ENCODE assay signal across 8 mouse cellular contexts in genomic region chr5:3597171-3597570, GRCm38 (mm10). TPM values are rescaled to one million over a fixed set of nuclear protein-coding genes. Genes with fewer than 3 reads are reported as not detected.
DNase-seq lines count a peak whose midpoint lies in the region; ATAC-seq lines count a peak whose summit lies in the region.

No protein-coding gene starts in this region.

- H3K4me1 ChIP-seq in kidney, embryonic 14.5 days (ENCODE audit: control insufficient read depth, insufficient read depth, low read length), result peaks cover 8% of the 10 kb centered on the region
- no peaks in the 10 kb centered on the region for H3K4me1 ChIP-seq in embryonic facial prominence, embryonic 11.5 days (ENCODE audit: control insufficient read depth, insufficient read depth, low read length)
- peaks cover 16% of the 10 kb centered on the region for H3K4me1 ChIP-seq in intestine, embryonic 14.5 days (replicated peaks; ENCODE audit: control insufficient read depth, insufficient read depth, low read length)
- H3K4me1 ChIP-seq in midbrain, embryonic 16.5 days (ENCODE audit: control insufficient read depth, insufficient read depth, low read length), result peaks cover 16% of the 10 kb centered on the region

- no peak overlapping the region for H3K27ac ChIP-seq in kidney, embryonic 14.5 days (ENCODE audit: low read depth, low read length)
- H3K27ac ChIP-seq in embryonic facial prominence, embryonic 11.5 days (replicated peaks; ENCODE audit: low read depth, low read length), result no peak overlapping the region
- H3K27ac ChIP-seq in intestine, embryonic 14.5 days (ENCODE audit: low read depth), result no peak overlapping the region
- no peak overlapping the region for H3K27ac ChIP-seq in midbrain, embryonic 16.5 days (ENCODE audit: low read length)

- no peak overlapping the region; the same call in 1 of the 2 replicates for H3K9ac ChIP-seq in kidney, embryonic 14.5 days (ENCODE audit: low read depth, low read length)
- H3K9ac ChIP-seq in embryonic facial prominence, embryonic 11.5 days (replicated peaks; ENCODE audit: low read length), result no peak overlapping the region
- H3K9ac ChIP-seq in intestine, embryonic 14.5 days (ENCODE audit: low read length), result peak overlapping the region; percentile 69; the same call in 1 of the 2 replicates
- peak overlapping the region; percentile 79; the same call in 1 of the 2 replicates for H3K9ac ChIP-seq in midbrain, embryonic 16.5 days (ENCODE audit: low read depth, low read length)

- H3K4me2 ChIP-seq in kidney, embryonic 14.5 days (replicated peaks; ENCODE audit: low read depth, low read length), result peak overlapping the region; percentile 61
- H3K4me2 ChIP-seq in embryonic facial prominence, embryonic 11.5 days (ENCODE audit: low read depth, low read length), result peak overlapping the region; percentile 71; the same call in 1 of the 2 replicates
- peak overlapping the region; percentile 85 for H3K4me2 ChIP-seq in intestine, embryonic 14.5 days (ENCODE audit: low read length)
- H3K4me2 ChIP-seq in midbrain, embryonic 16.5 days (ENCODE audit: low read length), result peak overlapping the region; percentile 81

- no peaks in the 10 kb centered on the region for H3K27me3 ChIP-seq in kidney, embryonic 14.5 days (ENCODE audit: control insufficient read depth, insufficient read depth, low read length)
- no peaks in the 10 kb centered on the region for H3K27me3 ChIP-seq in embryonic facial prominence, embryonic 11.5 days (ENCODE audit: control insufficient read depth, insufficient read depth, low read length)
- no peaks in the 10 kb centered on the region for H3K27me3 ChIP-seq in intestine, embryonic 14.5 days (replicated peaks; ENCODE audit: control insufficient read depth, insufficient read depth, low read length)
- H3K27me3 ChIP-seq in midbrain, embryonic 16.5 days (ENCODE audit: control insufficient read depth, insufficient read depth, low read depth, low read length), result no peaks in the 10 kb centered on the region

- no peaks in the 10 kb centered on the region for H3K9me3 ChIP-seq in kidney, embryonic 14.5 days (ENCODE audit: control insufficient read depth, low read length)
- no peaks in the 10 kb centered on the region for H3K9me3 ChIP-seq in embryonic facial prominence, embryonic 11.5 days (replicated peaks; ENCODE audit: control insufficient read depth, low read length)
- H3K9me3 ChIP-seq in intestine, embryonic 14.5 days (ENCODE audit: control insufficient read depth, low read length), result no peaks in the 10 kb centered on the region
- H3K9me3 ChIP-seq in midbrain, embryonic 16.5 days (replicated peaks; ENCODE audit: control insufficient read depth, low read length, poor library complexity, severe bottlenecking), result no peaks in the 10 kb centered on the region

- no peak for ATAC-seq in kidney, embryonic 14.5 days (ENCODE audit: low FRiP score, low TSS enrichment)
- ATAC-seq in embryonic facial prominence, embryonic 11.5 days (replicated peaks; ENCODE audit: insufficient number of reproducible peaks, low FRiP score, low TSS enrichment, low read depth), result no peak
- no peak for ATAC-seq in intestine, embryonic 14.5 days (replicated peaks; ENCODE audit: low FRiP score, low TSS enrichment, low read depth)
- no peak for ATAC-seq in midbrain, embryonic 16.5 days

- no peaks in the 10 kb centered on the region; the same call in 1 of the 2 replicates for H3K36me3 ChIP-seq in kidney, embryonic 14.5 days (ENCODE audit: control insufficient read depth, insufficient read depth, low read length)
- no peaks in the 10 kb centered on the region for H3K36me3 ChIP-seq in embryonic facial prominence, embryonic 11.5 days (replicated peaks; ENCODE audit: control insufficient read depth, insufficient read depth, low read depth, low read length)
- peaks cover 7% of the 10 kb centered on the region; the same call in 1 of the 2 replicates for H3K36me3 ChIP-seq in intestine, embryonic 14.5 days (ENCODE audit: control insufficient read depth, insufficient read depth, low read length)
- no peaks in the 10 kb centered on the region for H3K36me3 ChIP-seq in midbrain, embryonic 16.5 days (ENCODE audit: control insufficient read depth, insufficient read depth, low read length)

- DNase-seq in kidney, adult 8-10 months, result no peak
- no peak for DNase-seq in embryonic facial prominence, embryonic 11.5 days (ENCODE audit: low spot score)
- DNase-seq in intestine, embryonic 14.5 days (ENCODE audit: low spot score), result no peak
- no peak for DNase-seq in ovary, adult 18-20 months (ENCODE audit: low spot score)
- no peak for DNase-seq in ovary, postnatal 36 days (ENCODE audit: low spot score)
- no peak for DNase-seq in spleen, postnatal 4 days (ENCODE audit: low spot score in 2 of 2)

- H3K4me3 ChIP-seq in kidney, embryonic 14.5 days (ENCODE audit: low read length), result peak overlapping the region; percentile 87
- peak overlapping the region; percentile 56; the same call in 1 of the 2 replicates for H3K4me3 ChIP-seq in embryonic facial prominence, embryonic 11.5 days (ENCODE audit: low read depth, low read length)
- H3K4me3 ChIP-seq in intestine, embryonic 14.5 days (ENCODE audit: low read depth, low read length), result peak overlapping the region; percentile 73
- peak overlapping the region; percentile 61 for H3K4me3 ChIP-seq in midbrain, embryonic 16.5 days (ENCODE audit: low read depth, low read length)

RNA-seq across cellular contexts. Expression of gene Rbm48, which starts 0.8 kb away (rescaled TPM):
- 14.9 and 16.2 TPM in 2 replicates for polyA plus RNA-seq in kidney, embryonic 14.5 days (2014; fragmentation: Nextera tagmentation; extraction: Ambion mirVana)
- polyA plus RNA-seq in embryonic facial prominence, embryonic 11.5 days (2014; fragmentation: Nextera tagmentation; extraction: Ambion mirVana), result 16.3 and 17.3 TPM in 2 replicates
- 14.0 and 14.1 TPM in 2 replicates for polyA plus RNA-seq in intestine, embryonic 14.5 days (2014; fragmentation: Nextera tagmentation; extraction: Ambion mirVana)
- 16.5 and 17.8 TPM in 2 replicates for polyA plus RNA-seq in midbrain, embryonic 16.5 days (2015; fragmentation: Nextera tagmentation; extraction: Ambion mirVana)

RNA-seq across cellular contexts. Expression of gene Pex1, which starts 1.3 kb away (rescaled TPM):
- 14.3 and 18.3 TPM in 2 replicates for polyA plus RNA-seq in kidney, embryonic 14.5 days (2014; fragmentation: Nextera tagmentation; extraction: Ambion mirVana)
- 13.3 and 13.4 TPM in 2 replicates for polyA plus RNA-seq in embryonic facial prominence, embryonic 11.5 days (2014; fragmentation: Nextera tagmentation; extraction: Ambion mirVana)
- polyA plus RNA-seq in intestine, embryonic 14.5 days (2014; fragmentation: Nextera tagmentation; extraction: Ambion mirVana), result 16.0 and 17.0 TPM in 2 replicates
- polyA plus RNA-seq in midbrain, embryonic 16.5 days (2015; fragmentation: Nextera tagmentation; extraction: Ambion mirVana), result 26.2 TPM in 2 replicates

RNA-seq across cellular contexts. Expression of gene 1700109H08Rik, which starts 25.8 kb away (rescaled TPM):
- 2.8 and 4.1 TPM in 2 replicates for polyA plus RNA-seq in kidney, embryonic 14.5 days (2014; fragmentation: Nextera tagmentation; extraction: Ambion mirVana)
- 1.5 and 2.2 TPM in 2 replicates for polyA plus RNA-seq in embryonic facial prominence, embryonic 11.5 days (2014; fragmentation: Nextera tagmentation; extraction: Ambion mirVana)
- polyA plus RNA-seq in intestine, embryonic 14.5 days (2014; fragmentation: Nextera tagmentation; extraction: Ambion mirVana), result 3.5 and 4.4 TPM in 2 replicates
- polyA plus RNA-seq in midbrain, embryonic 16.5 days (2015; fragmentation: Nextera tagmentation; extraction: Ambion mirVana), result 2.2 and 2.4 TPM in 2 replicates

RNA-seq across cellular contexts. Expression of gene Fam133b, which starts 53.5 kb away (rescaled TPM):
- 38.9 and 42.6 TPM in 2 replicates for polyA plus RNA-seq in kidney, embryonic 14.5 days (2014; fragmentation: Nextera tagmentation; extraction: Ambion mirVana)
- 36.4 and 39.2 TPM in 2 replicates for polyA plus RNA-seq in embryonic facial prominence, embryonic 11.5 days (2014; fragmentation: Nextera tagmentation; extraction: Ambion mirVana)
- polyA plus RNA-seq in intestine, embryonic 14.5 days (2014; fragmentation: Nextera tagmentation; extraction: Ambion mirVana), result 31.2 and 36.7 TPM in 2 replicates
- polyA plus RNA-seq in midbrain, embryonic 16.5 days (2015; fragmentation: Nextera tagmentation; extraction: Ambion mirVana), result 23.0 and 25.2 TPM in 2 replicates

RNA-seq across cellular contexts. Expression of gene Tmbim7, which starts 53.8 kb away (rescaled TPM):
- not detected in 2 replicates for polyA plus RNA-seq in kidney, embryonic 14.5 days (2014; fragmentation: Nextera tagmentation; extraction: Ambion mirVana)
- polyA plus RNA-seq in embryonic facial prominence, embryonic 11.5 days (2014; fragmentation: Nextera tagmentation; extraction: Ambion mirVana), result not detected in 2 replicates
- polyA plus RNA-seq in intestine, embryonic 14.5 days (2014; fragmentation: Nextera tagmentation; extraction: Ambion mirVana), result not detected in 2 replicates
- polyA plus RNA-seq in midbrain, embryonic 16.5 days (2015; fragmentation: Nextera tagmentation; extraction: Ambion mirVana), result not detected in 2 replicates

Comparison
In these comparisons a context has a peak if more than half of its experiments do, and no peak if none do; other contexts are left out.
1. H3K9ac ChIP-seq: peak in intestine, embryonic 14.5 days (single experiment) and midbrain, embryonic 16.5 days (single experiment); none in kidney, embryonic 14.5 days (single experiment) and embryonic facial prominence, embryonic 11.5 days (single experiment).
2. Peak in every context shown above with its lines, with median percentiles within 50 percentile points of each other: H3K4me2 ChIP-seq and H3K4me3 ChIP-seq.